Mouse (Mus musculus) retina, postnatal 1 day (tissue): ENCODE measurements around the gene Slc6a20a.
"Not testable (repeated sequence)": the region's sequence is repeated elsewhere in the genome, so short reads cannot be mapped to it uniquely, and the experiment has no call there.

Experiments
- DNase-seq: peaks from one replicate; pipeline ENCODE4 v3.0.0-alpha.2; 2012

Gene Slc6a20a

GRCm38 (mm10) chr9:123678327-123679105, at the start of gene Slc6a20a, which contains the start of gene Ccr9:
Gene Slc6a20a, minus strand, starts transcription at chr9:123678885.
Gene Ccr9, plus strand, starts transcription at chr9:123678439.
- peak; percentile 61 for DNase-seq

GRCm38 (mm10) chr9:123722737-123723493, 44.2 kb upstream of the Slc6a20a start:
- DNase-seq = no peak

- peak; percentile 100 for DNase-seq
Measured at GRCm38 (mm10) chr9:123717186-123718008, 38.7 kb upstream of the Slc6a20a start, which contains the start of gene Lztfl1. Gene Lztfl1, minus strand, starts transcription at chr9:123717697.

- DNase-seq = no peak
Measured at GRCm38 (mm10) chr9:123716301-123716700, 37.6 kb upstream of the Slc6a20a start.

GRCm38 (mm10) chr9:123713111-123713510, 34.4 kb upstream of the Slc6a20a start:
- no peak for DNase-seq

GRCm38 (mm10) chr9:123709226-123709625, 30.5 kb upstream of the Slc6a20a start:
- no peak for DNase-seq

- no peak for DNase-seq
Measured at GRCm38 (mm10) chr9:123701822-123702221, 23.1 kb upstream of the Slc6a20a start.

- DNase-seq = no peak
Measured at GRCm38 (mm10) chr9:123695634-123696302, 17.1 kb upstream of the Slc6a20a start.

GRCm38 (mm10) chr9:123688227-123688626, 9.5 kb upstream of the Slc6a20a start:
- no peak for DNase-seq

- DNase-seq = no peak
Measured at GRCm38 (mm10) chr9:123686206-123686605, 7.5 kb upstream of the Slc6a20a start.

- DNase-seq = no peak
Measured at GRCm38 (mm10) chr9:123683704-123684103, 5.0 kb upstream of the Slc6a20a start.

GRCm38 (mm10) chr9:123679198-123679597, 513 bp upstream of the Slc6a20a start:
- no peak for DNase-seq

GRCm38 (mm10) chr9:123665645-123666044, 13.0 kb downstream of the Slc6a20a start:
- DNase-seq = peak; percentile 45

- not testable (repeated sequence) for DNase-seq
Measured at GRCm38 (mm10) chr9:123659986-123660676, 18.6 kb downstream of the Slc6a20a start.

- DNase-seq = no peak
Measured at GRCm38 (mm10) chr9:123658981-123659380, 19.7 kb downstream of the Slc6a20a start.

GRCm38 (mm10) chr9:123657457-123657856, 21.2 kb downstream of the Slc6a20a start:
- no peak for DNase-seq

- no peak for DNase-seq
Measured at GRCm38 (mm10) chr9:123651369-123651768, 27.3 kb downstream of the Slc6a20a start.

- DNase-seq = no peak
Measured at GRCm38 (mm10) chr9:123649785-123650511, 28.7 kb downstream of the Slc6a20a start.

GRCm38 (mm10) chr9:123640106-123640505, 38.6 kb downstream of the Slc6a20a start:
- no peak for DNase-seq

GRCm38 (mm10) chr9:123638668-123639089, 40.0 kb downstream of the Slc6a20a start:
- DNase-seq = peak; percentile 42

- DNase-seq = no peak
Measured at GRCm38 (mm10) chr9:123638231-123638630, 40.5 kb downstream of the Slc6a20a start.
